Mouse (Mus musculus) MN1 (cell line): Measurements from ENCODE around the gene Mrpl17.
"Not testable (repeated sequence)": the region's sequence is repeated elsewhere in the genome, so short reads cannot be mapped to it uniquely, and the experiment has no call there.

ENCODE experiments used
- DNase-seq: peaks from one replicate; pipeline ENCODE4 v3.0.0-alpha.2; 2016; ENCODE audit warnings: low spot score

Mrpl17 gene

GRCm38 (mm10) chr7:105810877-105811489 is at the start of gene Mrpl17:
Gene Mrpl17, minus strand, starts transcription at chr7:105811099.
- peak; percentile 99 for DNase-seq

- not testable (repeated sequence) for DNase-seq
Observed at GRCm38 (mm10) chr7:105855718-105856560, 45.0 kb upstream of the Mrpl17 start.

- no peak for DNase-seq
Observed at GRCm38 (mm10) chr7:105824281-105824680, 13.4 kb upstream of the Mrpl17 start.

- DNase-seq = peak; percentile 55
Observed at GRCm38 (mm10) chr7:105818483-105818882, 7.6 kb upstream of the Mrpl17 start.

GRCm38 (mm10) chr7:105816736-105817135 is 5.8 kb upstream of the Mrpl17 start:
- DNase-seq = peak; percentile 42

GRCm38 (mm10) chr7:105813326-105813725 is 2.4 kb upstream of the Mrpl17 start:
- DNase-seq = no peak

GRCm38 (mm10) chr7:105812566-105812965 is 1.7 kb upstream of the Mrpl17 start:
- no peak for DNase-seq

GRCm38 (mm10) chr7:105811516-105811915 is 617 bp upstream of the Mrpl17 start:
- DNase-seq = no peak

GRCm38 (mm10) chr7:105810280-105810876 is 521 bp downstream of the Mrpl17 start:
- DNase-seq = no peak

- DNase-seq = no peak
Observed at GRCm38 (mm10) chr7:105809836-105810235, 1.1 kb downstream of the Mrpl17 start.

GRCm38 (mm10) chr7:105808385-105808784 is 2.5 kb downstream of the Mrpl17 start:
- DNase-seq = no peak

GRCm38 (mm10) chr7:105806716-105807115 is 4.2 kb downstream of the Mrpl17 start:
- DNase-seq = no peak

GRCm38 (mm10) chr7:105806125-105806524 is 4.8 kb downstream of the Mrpl17 start:
- no peak for DNase-seq

- DNase-seq = no peak
Observed at GRCm38 (mm10) chr7:105803428-105803827, 7.5 kb downstream of the Mrpl17 start.

- DNase-seq = no peak
Observed at GRCm38 (mm10) chr7:105802771-105803170, 8.1 kb downstream of the Mrpl17 start.

GRCm38 (mm10) chr7:105802312-105802711 is 8.6 kb downstream of the Mrpl17 start:
- DNase-seq = no peak

GRCm38 (mm10) chr7:105796972-105797371 is 13.9 kb downstream of the Mrpl17 start:
- no peak for DNase-seq

- no peak for DNase-seq
Observed at GRCm38 (mm10) chr7:105795759-105796366, 15.0 kb downstream of the Mrpl17 start.

GRCm38 (mm10) chr7:105793701-105794100 is 17.2 kb downstream of the Mrpl17 start:
- DNase-seq = no peak

GRCm38 (mm10) chr7:105791147-105791546 is 19.8 kb downstream of the Mrpl17 start:
- DNase-seq = no peak

- peak; percentile 47 for DNase-seq
Observed at GRCm38 (mm10) chr7:105787285-105788140, 23.4 kb downstream of the Mrpl17 start, which contains the start of gene Dchs1. Gene Dchs1, minus strand, starts transcription at chr7:105787654.
